Mouse (Mus musculus) midbrain, embryonic 12.5 days (tissue): ENCODE results near the gene Nup54. TPM values are rescaled to one million over a fixed set of nuclear protein-coding genes. Genes with fewer than 3 reads are reported as not detected.
A peak's percentile ranks its signal among the peaks of the same experiment; 100 is the strongest.

Experiments used
- ATAC-seq: fragments of 200-750 bp; cut with Nextera tagmentation; 2 replicates; pipeline ENCODE4 v1.8.0; 2017; ENCODE audit warnings: low read depth, moderate TSS enrichment, moderate library complexity; ENCODE audit not compliant: low FRiP score
- H3K27ac ChIP-seq: fragments of 300-500 bp; sonication (generic); replicated peaks from 2 replicates; pipeline ENCODE4 v1.5.1; 2016; ENCODE audit warnings: mild to moderate bottlenecking
- H3K27me3 ChIP-seq: fragments of 300-500 bp; sonication (generic); 2 replicates; pipeline ENCODE4 v1.6.1; 2016; ENCODE audit warnings: mild to moderate bottlenecking
- H3K36me3 ChIP-seq: fragments of 300-500 bp; sonication (generic); 2 replicates; pipeline ENCODE4 v1.6.1; 2016
- H3K4me1 ChIP-seq: fragments of 300-500 bp; sonication (generic); 2 replicates; pipeline ENCODE4 v1.6.1; 2016
- H3K4me2 ChIP-seq: fragments of 300-500 bp; sonication (generic); replicated peaks from 2 replicates; pipeline ENCODE4 v1.6.1; 2016; ENCODE audit warnings: mild to moderate bottlenecking, moderate library complexity
- H3K4me3 ChIP-seq: fragments of 300-500 bp; sonication (generic); 2 replicates; pipeline ENCODE4 v1.5.1; 2016; ENCODE audit warnings: mild to moderate bottlenecking
- H3K9ac ChIP-seq: fragments of 300-500 bp; sonication (generic); replicated peaks from 2 replicates; pipeline ENCODE4 v1.6.1; 2016; ENCODE audit warnings: mild to moderate bottlenecking, moderate library complexity
- H3K9me3 ChIP-seq: fragments of 300-500 bp; sonication (generic); 2 replicates; pipeline ENCODE4 v1.6.1; 2016; ENCODE audit warnings: mild to moderate bottlenecking
- WGBS: fragments of 180-500 bp; shearing (Covaris S2); methylation state at CpG from one replicate; pipeline ENCODE4 v1.1.7; 2016; 5-methylcytosine and 5-hydroxymethylcytosine counted together
- polyA plus RNA-seq: library from polyadenylated mRNA; unstranded; fragments of >200 nt; fragmentation: Nextera tagmentation; extraction: Ambion mirVana; gene quantifications from 2 replicates; pipeline ENCODE4 v1.2.1, GENCODE M21; 2016

The Nup54 gene
- polyA plus RNA-seq, 1 experiment from 2014 or later: 53.1 TPM

DNA sequence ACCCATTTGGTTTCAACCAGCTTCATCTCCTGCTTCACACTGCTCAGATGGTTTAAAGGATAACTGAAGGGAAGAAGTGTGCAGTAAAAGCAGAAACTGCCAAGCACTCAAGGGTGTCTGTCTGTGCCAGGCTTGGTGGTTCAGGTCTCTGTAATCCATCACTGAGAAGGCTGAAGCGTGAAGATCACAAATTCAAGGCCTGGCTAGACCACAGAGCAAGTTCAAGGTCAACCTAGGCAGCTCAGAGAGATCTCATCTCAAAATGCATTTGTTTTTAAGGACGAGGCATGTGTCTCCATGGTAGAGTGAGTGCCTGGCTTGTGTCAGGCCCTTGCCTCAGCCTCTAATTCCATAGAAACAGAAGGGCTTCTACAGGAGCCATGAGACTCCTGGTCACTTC, 10.0 kb upstream of the Nup54 start:
- no peak overlapping the region for H3K27ac ChIP-seq
- no peak for ATAC-seq
- no peak overlapping the region for H3K9ac ChIP-seq
- no peak overlapping the region for H3K4me2 ChIP-seq
- no peaks in the 10 kb centered on the region for H3K27me3 ChIP-seq
- H3K4me3 ChIP-seq: no peak overlapping the region
- no peaks in the 10 kb centered on the region for H3K4me1 ChIP-seq
- 94% methylated on average over 2 of the region's 2 CpGs for WGBS
- peaks cover 54% of the 10 kb centered on the region for H3K36me3 ChIP-seq
- no peaks in the 10 kb centered on the region for H3K9me3 ChIP-seq

DNA sequence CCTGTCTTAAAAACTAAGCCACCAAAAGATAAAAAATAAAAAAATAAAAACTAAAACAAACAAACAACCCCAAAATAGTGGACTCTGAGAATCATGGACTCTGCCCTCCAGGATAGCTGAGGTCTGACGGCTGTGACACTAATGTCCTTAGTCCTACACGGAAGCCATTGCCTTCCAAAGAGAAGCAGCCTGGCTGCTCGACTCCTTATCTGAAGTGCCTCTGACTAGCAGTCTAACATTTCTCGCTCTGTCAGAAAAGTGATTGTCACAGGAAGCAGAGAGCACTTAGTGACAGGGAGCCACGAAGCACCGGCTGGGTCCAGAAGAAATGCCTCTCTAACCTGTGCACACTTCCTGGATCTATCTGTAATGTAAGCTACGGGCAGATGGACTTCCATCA, 7.9 kb upstream of the Nup54 start:
- Histone ChIP-seq H3K27me3 (no peaks in the 10 kb centered on the region), H3K4me3 (no peak overlapping the region), H3K9ac (no peak overlapping the region), H3K4me2 (no peak overlapping the region), H3K4me1 (no peaks in the 10 kb centered on the region), H3K9me3 (no peaks in the 10 kb centered on the region), H3K27ac (no peak overlapping the region), H3K36me3 (peaks cover 36% of the 10 kb centered on the region)
- no peak for ATAC-seq
- WGBS: 94% methylated on average over 7 of the region's 7 CpGs

DNA sequence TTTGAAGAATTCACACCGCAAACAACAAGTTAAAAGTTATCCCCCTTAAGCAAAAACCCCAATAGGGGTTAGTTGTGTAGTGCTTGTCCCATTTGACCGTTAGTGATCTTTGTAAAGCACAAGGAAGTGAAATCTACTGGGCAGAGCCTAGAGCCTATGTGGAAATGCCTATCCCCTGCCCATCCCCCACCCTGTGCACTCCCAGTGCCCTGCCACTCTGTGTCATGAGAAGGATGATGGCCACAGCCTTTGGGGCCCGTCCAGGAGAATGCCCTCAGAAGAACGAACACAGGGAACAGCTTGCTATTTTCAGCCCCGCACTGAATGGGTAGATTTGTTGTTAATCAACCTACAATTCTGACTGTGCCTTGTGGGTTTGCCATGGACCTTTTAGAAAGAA, 6.5 kb upstream of the Nup54 start:
- H3K4me2 ChIP-seq: no peak overlapping the region
- peaks cover 22% of the 10 kb centered on the region for H3K36me3 ChIP-seq
- no peak overlapping the region for H3K27ac ChIP-seq
- 85% methylated on average over 5 of the region's 5 CpGs for WGBS
- no peaks in the 10 kb centered on the region for H3K4me1 ChIP-seq
- ATAC-seq: no peak
- H3K9me3 ChIP-seq: no peaks in the 10 kb centered on the region
- no peak overlapping the region for H3K9ac ChIP-seq
- no peak overlapping the region for H3K4me3 ChIP-seq
- H3K27me3 ChIP-seq: no peaks in the 10 kb centered on the region

DNA sequence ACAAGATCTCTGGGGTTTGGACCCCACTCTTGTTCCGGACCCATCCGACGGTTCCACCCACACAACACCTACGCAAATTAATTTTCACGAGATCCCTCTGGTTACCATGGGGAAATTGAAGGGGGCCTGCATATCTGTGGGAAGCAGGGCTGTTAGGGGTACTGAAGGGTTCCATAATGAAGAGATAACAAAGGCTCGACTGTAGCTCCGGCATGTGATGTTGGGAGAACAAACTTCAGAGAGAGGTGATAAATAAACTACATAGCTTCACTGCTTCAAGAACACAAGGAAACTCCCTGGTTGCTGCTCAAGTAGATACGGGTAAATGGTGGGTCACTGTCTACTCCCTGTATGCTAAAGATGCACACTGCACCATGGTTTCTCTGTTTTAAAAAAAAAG, 3.5 kb upstream of the Nup54 start:
- H3K9me3 ChIP-seq: no peaks in the 10 kb centered on the region
- no peak overlapping the region for H3K27ac ChIP-seq
- H3K36me3 ChIP-seq: no peaks in the 10 kb centered on the region
- no peak overlapping the region for H3K4me3 ChIP-seq
- H3K9ac ChIP-seq: no peak overlapping the region
- H3K4me2 ChIP-seq: no peak overlapping the region
- 90% methylated on average over 8 of the region's 8 CpGs for WGBS
- peaks cover 8% of the 10 kb centered on the region; the same call in 1 of the 2 replicates for H3K4me1 ChIP-seq
- no peaks in the 10 kb centered on the region for H3K27me3 ChIP-seq
- ATAC-seq: no peak

DNA sequence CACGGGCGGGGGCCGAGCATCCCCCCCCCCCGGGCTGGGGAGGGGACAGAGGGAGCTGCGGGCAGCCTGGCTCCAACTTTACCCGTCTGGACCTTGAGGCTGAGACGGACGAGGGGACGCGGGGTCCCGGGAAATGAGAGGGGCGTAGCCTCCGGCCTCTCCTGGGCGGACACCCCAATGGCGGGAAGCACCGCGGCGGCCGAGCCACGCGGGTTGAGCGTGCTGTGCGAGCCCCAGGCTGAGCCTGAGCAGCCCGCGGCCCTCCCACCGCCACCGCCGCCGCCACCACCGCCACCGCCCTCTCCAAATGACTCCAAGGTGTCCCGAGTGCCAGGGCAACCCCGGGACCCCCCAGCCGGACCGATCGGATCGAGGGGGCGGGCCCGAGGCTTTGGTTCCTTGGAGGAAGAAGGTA, 441 bp downstream of the Nup54 start:
- WGBS: under 1% methylated on average over 30 of the region's 39 CpGs

DNA sequence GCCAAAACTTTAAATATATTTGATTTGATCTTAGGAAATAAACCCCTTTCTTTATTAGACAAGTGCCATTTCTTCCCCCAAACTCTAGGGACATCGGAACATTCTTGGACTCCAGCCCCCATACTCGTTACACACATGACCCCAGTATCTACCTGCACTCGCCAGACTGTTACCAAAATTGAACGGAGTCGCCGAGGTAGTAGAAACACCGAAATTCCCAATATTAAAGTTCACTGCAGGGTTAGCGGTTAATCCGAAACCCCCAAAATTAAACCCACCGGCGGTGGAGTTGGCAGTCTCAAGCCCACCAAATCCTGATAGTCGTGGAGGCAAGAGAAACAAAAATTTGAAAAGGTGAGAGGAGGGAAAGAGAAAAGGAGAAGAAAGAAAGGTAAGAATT, 949 bp downstream of the Nup54 start:
- Histone ChIP-seq H3K36me3 (peaks cover 8% of the 10 kb centered on the region), H3K27ac (no peak overlapping the region), H3K4me1 (peaks cover 16% of the 10 kb centered on the region), H3K9me3 (no peaks in the 10 kb centered on the region), H3K27me3 (no peaks in the 10 kb centered on the region), H3K4me2 (peak overlapping the region; percentile 87), H3K9ac (peak overlapping the region; percentile 92), H3K4me3 (peak overlapping the region; percentile 98)
- 1% methylated on average over 12 of the region's 12 CpGs for WGBS
- no peak for ATAC-seq

More for the DNA sequence above, 441 bp downstream of the Nup54 start:
- H3K36me3 ChIP-seq: peaks cover 6% of the 10 kb centered on the region; the same call in 1 of the 2 replicates
- H3K4me2 ChIP-seq: peak overlapping the region; percentile 87
- peak overlapping the region; percentile 82 for H3K27ac ChIP-seq
- H3K27me3 ChIP-seq: no peaks in the 10 kb centered on the region
- H3K9me3 ChIP-seq: no peaks in the 10 kb centered on the region
- no peak; the same call in 1 of the 2 replicates for ATAC-seq
- H3K4me3 ChIP-seq: peak overlapping the region; percentile 98
- H3K4me1 ChIP-seq: peaks cover 16% of the 10 kb centered on the region
- peak overlapping the region; percentile 92 for H3K9ac ChIP-seq

DNA sequence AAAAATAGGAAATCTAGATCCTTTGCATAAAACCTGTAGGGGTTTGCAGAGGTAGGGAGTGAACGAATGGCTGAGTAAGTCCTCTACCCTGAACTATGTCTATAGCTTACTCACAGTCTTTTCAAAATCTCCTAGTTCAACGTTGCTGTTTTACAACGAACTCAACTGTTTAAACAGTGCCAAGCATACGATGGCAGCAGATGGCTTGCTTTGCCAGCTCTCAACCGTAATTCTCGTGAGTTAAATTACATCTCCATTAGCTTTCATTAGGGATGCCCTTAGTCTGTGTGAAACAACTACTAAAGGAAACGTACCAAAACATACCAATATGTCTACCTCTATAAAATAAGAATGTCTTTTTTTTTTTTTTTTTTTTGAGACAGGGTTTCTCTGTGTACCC, 3.4 kb downstream of the Nup54 start:
- no peak overlapping the region for H3K4me3 ChIP-seq
- no peak for ATAC-seq
- H3K4me1 ChIP-seq: peaks cover 16% of the 10 kb centered on the region
- H3K27me3 ChIP-seq: no peaks in the 10 kb centered on the region
- peaks cover 33% of the 10 kb centered on the region for H3K36me3 ChIP-seq
- H3K4me2 ChIP-seq: no peak overlapping the region
- H3K9ac ChIP-seq: no peak overlapping the region
- no peaks in the 10 kb centered on the region for H3K9me3 ChIP-seq
- H3K27ac ChIP-seq: no peak overlapping the region
- 81% methylated on average over 7 of the region's 7 CpGs for WGBS

DNA sequence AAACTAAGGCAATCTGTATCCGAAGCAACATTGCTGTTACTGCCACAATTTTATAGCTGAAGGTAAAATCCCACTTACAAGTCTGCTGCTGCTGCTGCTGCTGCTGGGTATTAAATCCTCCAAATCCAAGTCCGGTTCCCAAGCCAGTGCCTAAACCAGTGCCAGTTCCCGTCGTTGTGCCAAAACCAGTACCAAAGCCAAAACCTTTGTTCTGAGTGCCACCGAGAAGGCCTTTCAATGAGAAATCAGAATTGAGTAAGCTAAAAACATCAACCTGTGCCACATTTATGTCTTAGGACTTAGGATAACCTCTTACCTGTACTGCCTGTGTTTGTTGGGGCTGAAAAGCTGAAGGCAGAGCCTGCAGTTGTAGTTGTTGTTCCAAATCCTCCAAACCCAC, 4.3 kb downstream of the Nup54 start:
- Histone ChIP-seq H3K4me2 (no peak overlapping the region), H3K9ac (no peak overlapping the region), H3K27me3 (no peaks in the 10 kb centered on the region), H3K4me1 (peaks cover 16% of the 10 kb centered on the region), H3K4me3 (no peak overlapping the region), H3K36me3 (peaks cover 36% of the 10 kb centered on the region), H3K27ac (no peak overlapping the region), H3K9me3 (no peaks in the 10 kb centered on the region)
- WGBS: 94% methylated on average over 5 of the region's 5 CpGs
- ATAC-seq: no peak

DNA sequence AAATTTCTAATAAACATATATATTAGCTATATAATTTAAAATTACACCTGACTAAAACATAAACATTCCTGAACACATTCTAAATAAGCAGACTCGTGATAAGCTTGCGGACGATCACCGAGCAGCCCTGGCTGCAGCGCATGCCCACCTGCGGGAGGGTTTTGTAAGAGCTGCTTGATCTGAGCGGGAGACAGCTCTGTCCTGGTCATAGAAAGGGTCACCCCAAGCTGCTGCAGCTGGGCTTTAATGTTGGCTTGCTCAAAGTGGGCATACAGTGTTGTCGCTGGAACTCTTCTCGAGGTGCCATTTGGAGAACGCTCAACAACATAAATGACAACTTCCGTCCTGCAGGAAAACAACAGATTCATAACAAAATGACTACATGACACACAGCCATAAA, 10.9 kb downstream of the Nup54 start:
- Histone ChIP-seq H3K4me3 (no peak overlapping the region), H3K4me2 (no peak overlapping the region), H3K4me1 (no peaks in the 10 kb centered on the region), H3K9me3 (no peaks in the 10 kb centered on the region), H3K27me3 (no peaks in the 10 kb centered on the region), H3K36me3 (peaks cover 88% of the 10 kb centered on the region), H3K9ac (no peak overlapping the region), H3K27ac (no peak overlapping the region)
- ATAC-seq: no peak
- WGBS: 95% methylated on average over 11 of the region's 11 CpGs

DNA sequence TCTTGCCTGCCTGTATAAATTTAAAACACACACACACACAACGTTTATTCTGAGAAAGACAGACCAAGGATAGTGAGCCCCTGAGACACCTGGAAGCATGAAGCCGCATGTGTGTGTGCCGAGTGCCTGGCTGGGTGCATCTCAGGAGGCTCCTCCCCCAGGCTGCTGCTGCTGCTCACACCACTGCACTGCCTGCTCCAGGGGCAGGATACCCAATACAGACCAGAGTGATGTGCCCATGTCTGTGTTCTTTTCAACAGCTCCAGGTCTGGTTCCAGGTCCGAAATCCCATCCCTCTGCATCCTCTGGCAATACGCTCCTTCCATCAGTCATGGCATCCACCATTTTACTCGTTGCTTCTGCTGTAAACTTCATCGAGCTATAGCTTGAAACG, 21.0 kb downstream of the Nup54 start:
- ATAC-seq: no peak
- Histone ChIP-seq H3K4me2 (no peak overlapping the region), H3K4me1 (no peaks in the 10 kb centered on the region), H3K9me3 (no peaks in the 10 kb centered on the region), H3K27ac (no peak overlapping the region), H3K36me3 (peaks cover 39% of the 10 kb centered on the region), H3K27me3 (no peaks in the 10 kb centered on the region), H3K9ac (no peak overlapping the region), H3K4me3 (no peak overlapping the region)
- WGBS: 87% methylated on average over 8 of the region's 8 CpGs

DNA sequence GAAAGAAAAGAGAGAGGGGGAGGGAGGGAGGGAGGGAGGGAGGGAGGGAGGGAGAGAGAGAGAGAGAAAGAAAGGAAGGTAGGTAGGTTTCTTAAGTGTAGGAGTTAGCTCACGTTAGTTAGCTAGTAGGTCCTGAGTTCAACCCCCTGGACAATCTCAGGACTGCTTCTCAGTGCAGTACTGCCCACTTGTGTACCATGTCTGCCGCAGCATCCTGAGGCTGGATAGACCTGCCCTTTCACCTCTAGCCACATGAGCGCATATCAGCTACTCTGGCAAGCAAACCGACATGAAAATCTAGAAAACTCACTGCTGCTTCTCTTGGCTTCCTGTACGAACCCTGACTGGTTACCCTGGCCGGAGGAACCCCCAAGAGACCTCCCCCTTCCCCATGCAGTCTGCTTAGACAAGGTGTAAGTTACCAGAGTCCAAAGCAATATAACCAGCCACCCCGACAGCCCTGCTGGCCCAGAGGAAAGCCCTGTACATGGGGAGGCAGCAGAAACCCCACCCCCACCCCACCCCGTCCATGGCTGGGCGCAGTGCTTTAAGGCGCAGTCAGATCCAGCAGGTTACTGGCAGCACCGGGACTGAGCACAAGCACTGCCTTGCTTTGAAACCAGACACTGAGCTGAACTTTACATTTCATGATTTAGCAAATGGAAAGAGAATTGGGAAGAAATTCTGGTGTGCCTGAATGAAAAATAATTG, 21.6 kb downstream of the Nup54 start:
- Histone ChIP-seq H3K4me2 (no peak overlapping the region), H3K4me1 (no peaks in the 10 kb centered on the region), H3K9ac (no peak overlapping the region), H3K4me3 (no peak overlapping the region), H3K36me3 (peaks cover 33% of the 10 kb centered on the region), H3K27ac (no peak overlapping the region), H3K27me3 (no peaks in the 10 kb centered on the region), H3K9me3 (no peaks in the 10 kb centered on the region)
- WGBS: 86% methylated on average over 11 of the region's 11 CpGs
- ATAC-seq: no peak

DNA sequence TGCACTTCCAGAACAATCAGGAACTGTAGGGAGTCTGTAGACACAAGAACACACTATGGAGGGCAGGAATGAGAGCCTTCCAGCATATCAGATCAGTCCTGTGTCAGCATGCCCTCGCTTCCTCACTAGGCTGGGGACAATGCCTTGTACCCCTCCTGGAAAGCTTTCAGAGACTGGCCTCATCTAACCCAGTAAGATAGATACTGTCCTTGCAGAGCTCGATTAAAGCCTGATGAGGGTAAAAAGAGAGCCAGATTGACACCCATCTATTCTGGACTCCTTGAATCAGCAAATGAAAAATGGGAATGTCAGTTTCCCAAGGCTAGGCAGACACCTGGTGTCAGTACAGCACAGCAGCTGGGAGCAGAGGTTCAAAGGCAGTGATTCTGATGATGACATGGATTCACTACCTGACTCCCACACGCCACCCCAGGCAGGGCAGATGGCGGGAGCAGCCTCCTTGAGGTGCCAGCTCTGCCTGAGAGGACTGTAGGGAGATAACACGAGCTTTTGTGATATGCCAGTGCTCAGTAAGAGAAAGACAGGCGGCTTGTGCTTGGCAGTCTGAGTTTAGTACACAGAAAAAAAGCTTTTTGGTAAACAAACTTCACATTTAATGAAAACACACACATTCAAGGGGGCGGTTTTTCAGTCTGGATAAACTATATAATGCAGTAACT, 23.4 kb downstream of the Nup54 start:
- WGBS: 78% methylated on average over 7 of the region's 7 CpGs
- H3K27me3 ChIP-seq: no peaks in the 10 kb centered on the region
- H3K4me3 ChIP-seq: no peak overlapping the region
- H3K9ac ChIP-seq: no peak overlapping the region
- no peaks in the 10 kb centered on the region for H3K4me1 ChIP-seq
- no peak for ATAC-seq
- no peaks in the 10 kb centered on the region for H3K9me3 ChIP-seq
- H3K27ac ChIP-seq: no peak overlapping the region
- peaks cover 17% of the 10 kb centered on the region for H3K36me3 ChIP-seq
- no peak overlapping the region for H3K4me2 ChIP-seq
